Mouse (Mus musculus) spleen, adult 18-20 months (tissue): ENCODE measurements around the gene Kcnj1.

Experiments
- DNase-seq, 2 experiments: peaks; one replicate each; pipeline ENCODE4 v3.0.0; 2022; ENCODE audit warnings: mixed read lengths in 2 of 2

The Kcnj1 gene

GRCm38 (mm10) chr9:32372202-32372601 lies at the start of gene Kcnj1:
TSS of gene Kcnj1 (plus strand) at chr9:32372493.
- no peak for DNase-seq

DNA sequence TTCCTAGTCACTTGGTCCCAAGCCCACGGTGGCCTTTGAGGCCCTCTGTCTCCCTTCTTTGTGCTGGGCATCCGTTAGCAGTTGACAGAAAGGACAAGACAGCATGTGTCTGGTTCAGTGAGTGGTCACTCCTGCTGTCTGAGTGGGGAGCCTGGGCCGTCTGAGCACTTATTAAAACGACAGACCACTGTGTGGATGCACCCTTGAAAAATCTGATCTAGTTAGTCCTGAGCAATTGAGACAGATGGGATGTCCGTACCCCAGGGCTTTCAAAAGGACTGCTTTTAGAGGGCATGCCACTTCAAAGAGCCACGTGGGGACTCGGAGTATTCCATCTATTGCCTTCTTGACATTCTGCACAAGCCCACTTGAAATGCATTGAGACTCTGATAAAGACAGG lies 48.7 kb upstream of the Kcnj1 start:
- DNase-seq: no peak

DNA sequence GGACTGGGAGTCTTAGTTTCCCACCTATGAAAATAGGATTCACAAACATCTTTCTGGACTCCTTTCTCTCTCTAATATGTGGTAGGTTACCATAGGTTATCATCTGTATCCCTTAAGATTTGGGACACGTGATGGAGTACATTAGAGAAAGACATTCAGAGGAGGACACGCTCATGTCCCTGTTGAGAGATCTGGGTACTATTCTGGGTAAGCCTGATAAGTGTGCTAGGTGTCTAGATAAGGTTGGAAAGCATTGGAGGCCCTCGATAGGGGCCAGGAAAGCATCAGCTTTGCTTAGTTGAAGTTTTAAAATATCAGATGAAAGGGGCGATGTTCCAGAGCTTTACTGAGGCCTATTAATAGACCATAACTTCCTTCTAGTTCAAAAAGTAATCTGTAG lies 43.5 kb upstream of the Kcnj1 start:
- no peak for DNase-seq

- DNase-seq: no peak
Measured at GRCm38 (mm10) chr9:32331162-32331561, 41.1 kb upstream of the Kcnj1 start.

DNA sequence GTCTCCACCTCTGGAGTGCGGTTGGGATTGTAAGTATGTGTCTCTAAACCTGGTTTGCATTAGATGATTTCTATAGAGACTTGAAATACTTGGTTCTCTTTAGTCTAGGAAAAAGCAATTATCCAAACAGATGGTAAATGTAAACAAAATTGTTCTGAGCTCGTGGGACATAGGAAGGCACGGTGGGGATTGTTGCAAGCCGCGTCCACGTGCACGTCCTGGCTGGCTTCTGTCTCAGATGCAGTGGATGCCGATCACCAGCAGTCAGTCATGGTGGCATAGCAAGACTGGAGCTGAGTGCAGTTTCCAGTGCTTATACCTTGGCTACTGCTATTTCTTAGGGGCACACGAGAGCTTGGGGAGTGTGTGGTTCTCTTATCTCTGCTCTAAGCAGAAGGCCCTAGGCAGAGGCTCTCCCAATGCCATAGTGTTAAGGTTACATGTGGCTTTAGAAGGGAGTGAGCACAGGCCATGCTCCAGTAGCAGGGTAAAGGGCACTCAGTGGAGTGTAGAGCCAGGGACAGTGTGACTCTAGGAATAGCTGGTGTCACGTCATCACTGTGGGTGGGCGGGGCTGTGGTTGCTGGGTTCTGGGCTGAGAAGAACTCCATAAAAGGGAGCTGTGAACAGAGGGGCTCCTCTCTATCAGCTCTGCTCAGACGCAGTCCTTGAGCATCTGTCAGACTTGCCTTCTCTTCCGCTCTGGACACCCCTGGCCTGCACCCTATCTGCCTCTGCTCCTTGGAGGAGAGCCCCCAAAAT lies 36.7 kb upstream of the Kcnj1 start:
- DNase-seq: peak in 1 of 2 experiments; percentile 22

GRCm38 (mm10) chr9:32340831-32341230 lies 31.5 kb upstream of the Kcnj1 start:
- no peak for DNase-seq

- no peak for DNase-seq
Measured at GRCm38 (mm10) chr9:32342929-32343328, 29.4 kb upstream of the Kcnj1 start.

- DNase-seq: no peak
Measured at GRCm38 (mm10) chr9:32344051-32344450, 28.2 kb upstream of the Kcnj1 start, which contains the start of gene Kcnj5. TSS of gene Kcnj5 (minus strand) at chr9:32344350.

DNA sequence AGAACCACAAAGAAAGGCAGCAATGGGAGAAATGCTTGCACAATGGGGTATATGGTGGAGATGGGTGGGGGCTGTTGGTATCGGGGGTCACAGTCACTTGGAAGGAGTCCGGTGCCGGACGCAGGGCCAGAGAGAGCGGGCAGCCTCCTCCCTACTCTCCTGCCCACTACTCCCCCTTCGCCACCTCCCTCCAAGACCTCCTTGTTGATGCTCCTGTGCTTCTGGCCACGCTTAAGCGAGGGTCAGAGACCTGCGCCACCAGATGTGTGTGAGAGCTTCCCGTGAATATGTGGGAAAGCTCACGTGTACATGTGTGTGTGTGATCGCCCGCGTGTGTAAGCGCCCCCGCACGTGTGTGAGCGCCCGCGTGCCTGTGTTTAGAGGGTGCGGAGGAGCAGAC lies 27.8 kb upstream of the Kcnj1 start:
- no peak for DNase-seq

GRCm38 (mm10) chr9:32348096-32348495 lies 24.2 kb upstream of the Kcnj1 start:
- DNase-seq: no peak

DNA sequence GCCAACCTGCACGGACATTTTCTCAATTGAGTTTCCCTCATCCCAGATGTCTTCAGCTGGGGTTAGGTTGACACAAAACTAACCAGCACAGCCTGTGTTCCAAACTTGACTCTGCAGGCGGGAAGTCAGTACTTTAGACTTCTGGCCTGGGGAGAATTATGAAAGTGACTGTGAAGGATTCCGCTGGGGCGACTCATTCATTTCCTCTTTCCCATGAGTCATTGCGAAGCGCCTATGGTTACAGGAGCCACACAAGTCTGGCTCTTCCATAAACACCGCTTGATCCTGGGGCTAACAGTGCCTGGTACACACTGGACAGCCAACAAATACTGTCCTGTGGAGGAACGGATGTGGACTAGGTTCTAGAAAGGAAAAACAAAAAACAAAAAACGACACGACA lies 22.9 kb upstream of the Kcnj1 start:
- DNase-seq: no peak

DNA sequence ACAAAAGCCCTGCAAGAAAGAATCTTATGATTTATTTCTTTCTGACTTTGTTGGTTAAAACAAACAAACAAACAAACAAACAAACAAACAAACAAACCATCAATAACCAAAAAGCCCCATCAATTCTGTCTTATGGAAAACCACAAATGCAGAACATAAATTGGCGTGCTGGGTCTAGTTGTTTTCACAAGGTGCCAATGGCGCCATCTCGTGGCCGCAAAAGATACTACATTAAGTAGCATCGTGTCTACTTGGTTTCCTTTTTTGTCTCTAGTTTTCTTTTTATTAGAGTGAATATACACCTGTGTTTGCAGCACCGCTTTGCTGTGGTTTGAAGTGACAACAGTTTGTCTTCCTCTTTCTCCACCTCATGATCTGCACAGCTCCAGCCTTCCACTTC lies 22.0 kb upstream of the Kcnj1 start:
- DNase-seq: peak; percentile 33 to 76

DNA sequence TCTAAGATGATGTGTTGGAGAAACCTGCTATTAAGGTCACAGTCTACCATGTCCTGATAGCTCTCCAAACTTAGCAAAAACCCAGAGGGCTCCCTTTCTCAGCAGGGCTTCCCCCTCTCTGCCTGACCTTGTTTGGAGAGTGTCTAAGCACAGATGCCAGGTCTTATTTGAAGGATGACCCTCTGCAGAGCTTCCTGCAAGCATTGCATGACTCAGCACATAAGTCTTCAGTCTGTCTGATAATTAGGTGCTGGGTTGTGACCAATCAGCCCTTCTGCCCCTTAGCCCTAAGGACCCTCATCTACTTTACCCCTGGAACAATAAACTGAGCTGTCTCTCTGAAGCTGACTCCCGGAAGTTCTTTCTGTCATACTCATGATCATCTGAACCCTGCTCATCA lies 11.5 kb upstream of the Kcnj1 start:
- DNase-seq: no peak

- no peak for DNase-seq
Measured at GRCm38 (mm10) chr9:32368812-32369211, 3.5 kb upstream of the Kcnj1 start.

DNA sequence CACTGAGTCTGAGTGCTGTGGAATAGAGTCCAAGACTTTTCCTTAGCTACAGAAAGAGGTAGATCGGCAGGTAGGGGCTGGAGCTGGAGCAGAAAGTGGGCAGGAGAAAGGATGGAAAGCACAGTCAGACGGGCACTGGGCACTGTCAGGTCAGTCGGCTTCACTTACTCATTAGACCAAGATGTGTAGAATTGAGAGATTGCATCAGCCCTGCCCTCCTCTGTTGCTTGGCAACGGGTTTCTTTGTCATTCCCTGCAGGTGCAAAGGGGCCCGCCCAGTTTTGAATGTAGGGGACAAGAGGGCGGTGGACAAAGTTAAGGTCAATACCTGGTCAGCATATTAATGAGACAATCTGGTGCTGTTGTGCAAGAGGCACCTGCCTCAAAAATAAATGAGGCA lies 2.9 kb upstream of the Kcnj1 start:
- DNase-seq: no peak

- no peak for DNase-seq
Measured at GRCm38 (mm10) chr9:32373656-32374055, 1.4 kb downstream of the Kcnj1 start.

- no peak for DNase-seq
Measured at GRCm38 (mm10) chr9:32376031-32376430, 3.7 kb downstream of the Kcnj1 start.

DNA sequence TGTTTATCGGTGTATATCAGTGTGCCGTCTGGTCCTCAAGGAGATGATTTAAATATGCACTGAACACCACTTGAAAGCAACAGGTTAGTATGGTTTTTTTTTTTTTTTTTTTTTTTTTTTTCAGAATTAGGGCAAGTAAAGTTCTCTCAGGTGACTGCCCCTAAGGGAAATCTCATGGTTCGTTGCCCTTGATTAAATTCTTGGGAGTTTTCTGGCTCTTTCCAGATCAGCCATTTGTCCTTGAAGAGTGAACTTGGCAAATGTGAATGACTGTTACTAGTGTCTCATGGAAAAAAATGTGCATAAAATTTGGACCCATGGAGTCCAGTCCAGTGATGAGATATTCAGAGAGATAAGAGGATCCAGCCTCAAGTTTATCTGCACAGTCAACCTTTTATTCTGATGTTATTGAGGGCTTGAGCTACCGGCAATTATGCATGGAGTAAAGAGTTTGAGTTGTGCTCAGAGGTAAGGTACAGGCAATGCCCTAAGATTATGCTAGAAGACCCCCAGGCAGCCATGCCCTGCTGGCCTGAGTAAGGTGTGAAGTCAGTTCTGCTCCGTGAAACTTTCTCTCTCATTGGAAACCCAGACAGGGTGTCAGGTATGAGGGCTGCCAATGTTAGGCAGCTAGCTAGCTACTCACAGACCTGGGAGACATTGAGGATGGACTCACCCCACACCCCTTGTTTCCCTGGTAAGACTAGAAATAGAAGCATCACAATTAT lies 4.7 kb downstream of the Kcnj1 start:
- DNase-seq: no peak

DNA sequence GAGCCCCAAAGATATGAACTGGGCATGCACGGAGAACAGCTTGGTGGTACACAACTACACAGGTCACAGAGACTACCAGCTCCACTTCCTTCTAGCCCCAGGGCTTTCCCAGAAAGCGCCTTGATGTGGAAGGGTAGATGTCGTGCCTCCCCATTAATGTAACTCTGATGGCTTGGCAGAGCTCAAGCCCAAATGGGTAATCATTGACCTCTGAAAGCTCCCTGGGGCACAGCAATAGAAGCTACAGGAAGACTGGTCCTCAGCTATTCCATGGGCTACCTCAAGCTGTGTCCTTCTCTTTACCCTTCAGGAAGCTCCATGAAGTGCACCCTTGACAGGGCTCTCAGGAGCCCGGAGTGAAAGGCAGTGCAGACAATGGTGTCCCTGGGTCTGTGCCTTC lies 12.6 kb downstream of the Kcnj1 start:
- DNase-seq: no peak

DNA sequence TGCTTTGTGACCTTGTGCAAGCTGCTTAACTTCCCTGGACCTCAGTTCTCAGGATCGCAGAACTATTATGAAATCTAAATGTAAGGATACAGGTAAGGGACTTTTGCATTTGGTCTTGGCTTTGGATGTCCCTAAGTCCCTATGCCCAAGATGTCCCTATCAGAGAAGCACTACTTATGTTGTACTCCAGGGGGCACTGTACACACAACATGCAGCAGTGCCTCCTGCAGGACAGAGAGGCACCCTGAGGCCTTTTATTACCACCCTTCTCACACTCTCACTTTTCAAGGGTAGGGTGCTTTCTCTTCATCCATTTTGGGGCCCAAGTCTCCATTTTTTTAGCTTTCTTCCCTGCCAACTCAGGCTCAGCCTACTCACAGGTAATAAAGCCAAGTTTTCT lies 15.8 kb downstream of the Kcnj1 start:
- no peak for DNase-seq

- peak; percentile 69 to 71 for DNase-seq
Measured at GRCm38 (mm10) chr9:32391092-32391491, 18.8 kb downstream of the Kcnj1 start.

DNA sequence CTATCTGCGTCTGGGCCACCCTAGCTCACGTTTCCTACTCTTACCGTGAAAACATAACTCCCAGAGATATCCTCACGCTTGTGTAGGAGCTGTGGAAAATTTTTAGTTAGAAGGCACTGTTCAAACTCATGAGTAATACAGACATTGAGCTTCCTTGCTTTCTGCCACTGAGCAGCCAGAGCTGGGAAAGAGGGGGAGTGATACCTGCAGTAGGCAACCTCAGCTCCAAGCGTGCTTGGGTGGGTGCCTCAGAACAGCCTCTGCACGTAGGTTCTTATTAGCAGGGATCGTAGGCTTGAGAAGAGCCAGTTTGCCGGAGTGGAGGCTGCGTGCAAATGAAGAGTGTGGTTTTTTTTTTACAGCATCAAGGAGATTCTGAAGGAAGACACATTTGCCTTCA lies 19.4 kb downstream of the Kcnj1 start:
- DNase-seq: no peak

GRCm38 (mm10) chr9:32392716-32393115 lies 20.4 kb downstream of the Kcnj1 start:
- DNase-seq: no peak

DNA sequence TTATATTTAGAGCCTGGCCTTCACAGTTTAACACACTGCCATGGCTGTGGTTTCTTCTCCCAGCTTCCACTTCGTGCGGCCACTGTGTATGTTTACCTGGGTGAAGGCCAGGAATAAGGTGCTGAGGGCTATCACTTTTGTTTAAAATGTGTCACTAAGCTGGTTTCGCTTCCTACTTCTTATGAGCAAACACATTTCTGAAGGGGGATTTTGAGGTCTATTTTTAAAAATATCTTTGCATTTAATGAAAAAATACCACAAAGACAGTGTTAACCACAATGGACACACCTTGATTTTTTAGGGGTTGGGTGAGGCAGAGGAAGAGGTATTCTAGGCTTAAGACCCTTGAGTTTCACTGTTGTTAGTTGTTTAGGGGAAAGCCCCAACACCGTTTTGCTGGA lies 22.5 kb downstream of the Kcnj1 start:
- peak in 1 of 2 experiments; percentile 41 for DNase-seq
